Mouse (Mus musculus): ENCODE measurements at regions not wholly inside any gene's neighbourhood (a gene's known extent, or its start where the extent isn't known, plus 50 kb on each side); places are given as distances from the start of the nearest gene placed in this dataset.

DNA sequence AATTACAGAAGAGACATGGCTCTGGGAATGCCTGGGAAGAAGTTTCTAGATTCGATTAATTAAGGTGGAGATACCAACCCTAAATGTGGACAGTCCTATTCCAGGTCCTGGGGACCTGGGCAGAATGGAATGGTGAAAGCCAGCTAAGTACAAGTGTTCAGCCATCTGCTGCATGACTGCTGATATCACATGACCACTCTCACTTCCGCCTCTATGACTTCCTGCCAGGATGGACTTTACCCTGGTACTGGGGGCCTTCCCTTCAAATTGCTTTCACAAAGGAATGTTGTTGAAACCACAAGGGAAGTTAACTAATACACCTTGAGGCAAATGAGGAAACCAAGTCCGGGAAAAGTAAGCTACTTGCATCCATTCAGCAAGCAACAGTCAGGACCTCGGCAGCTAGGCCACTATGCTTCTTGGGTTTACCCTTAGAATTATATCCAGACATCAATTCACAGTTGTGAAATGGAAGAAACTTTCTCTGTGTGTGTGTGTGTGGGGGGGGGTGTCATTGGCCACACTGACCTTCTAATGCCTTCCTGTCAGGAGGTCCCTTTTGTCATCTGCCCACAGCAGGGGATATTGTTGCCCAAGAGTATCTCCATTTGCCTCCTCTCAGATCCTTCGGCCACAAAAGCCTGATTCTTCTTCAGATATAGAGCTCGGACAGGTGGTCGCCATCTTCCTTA is 330.6 kb downstream of the Nuak1 start:
- 71% methylated on average over 7 of the region's 7 CpGs for WGBS
- ATAC-seq (ENCODE audit: low FRiP score, low TSS enrichment), result no peak

DNA sequence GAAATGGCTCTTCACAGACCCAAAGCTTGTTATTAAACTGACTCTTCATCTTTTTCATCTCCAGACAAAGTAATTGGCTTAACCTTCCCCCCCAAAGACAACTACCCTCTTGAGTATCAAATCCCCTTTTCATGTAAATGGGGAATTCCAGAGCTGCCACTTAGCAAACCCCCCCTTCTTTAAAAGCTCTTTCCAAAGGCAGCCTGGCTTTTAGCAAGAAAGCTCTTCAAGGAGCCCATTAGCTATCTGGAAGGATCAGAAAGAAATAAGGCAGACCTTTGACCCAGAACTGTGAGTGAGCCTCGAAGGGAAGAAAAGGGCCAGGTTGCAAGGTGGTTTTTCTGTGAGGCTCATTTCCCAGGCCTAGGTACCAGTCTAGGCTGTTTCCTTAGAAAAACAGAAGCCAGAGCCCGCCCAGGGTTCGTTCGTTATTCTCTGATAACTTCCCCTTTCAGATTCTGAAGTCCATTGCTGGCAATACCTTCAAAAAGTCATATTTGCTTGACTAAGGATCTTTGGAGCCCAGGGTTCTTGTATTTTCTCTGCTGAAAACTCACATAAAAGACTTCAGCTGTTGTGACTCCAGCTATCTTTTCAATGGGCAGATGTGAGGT is 329.9 kb downstream of the Nuak1 start:
- 55% methylated on average over 4 of the region's 4 CpGs for WGBS
- Histone ChIP-seq H3K27me3 (ENCODE audit: control insufficient read depth, insufficient read depth, low read length) (no peaks in the 10 kb centered on the region), H3K9me3 (ENCODE audit: control insufficient read depth, low read length) (no peaks in the 10 kb centered on the region), H3K36me3 (ENCODE audit: control insufficient read depth, insufficient read depth, low read length) (no peaks in the 10 kb centered on the region), H3K4me1 (replicated peaks; ENCODE audit: control insufficient read depth, insufficient read depth) (no peaks in the 10 kb centered on the region), H3K4me2 (replicated peaks; ENCODE audit: low read depth) (no peak overlapping the region), H3K27ac (replicated peaks) (no peak overlapping the region), H3K4me3 (ENCODE audit: low read depth, low read length) (no peak overlapping the region), H3K9ac (ENCODE audit: low read length) (no peak overlapping the region)
- DNase-seq (ENCODE audit: low spot score) (no peak), ATAC-seq (ENCODE audit: low FRiP score, low TSS enrichment) (no peak)
- TF ChIP-seq EP300 (optimal IDR thresholded peaks at IDR 0.05) (no peak), CTCF (IDR thresholded peaks at IDR 0.05; ENCODE audit: low read depth) (no peak)

More for the DNA sequence above, 330.6 kb downstream of the Nuak1 start:
- H3K4me3 ChIP-seq (ENCODE audit: low read depth, low read length), result no peak overlapping the region
- no peak for TF ChIP-seq CTCF (IDR thresholded peaks at IDR 0.05; ENCODE audit: low read depth)
- no peak for TF ChIP-seq EP300 (optimal IDR thresholded peaks at IDR 0.05)
- no peaks in the 10 kb centered on the region for H3K36me3 ChIP-seq (ENCODE audit: control insufficient read depth, insufficient read depth, low read length)
- no peak for DNase-seq (ENCODE audit: low spot score)
- no peaks in the 10 kb centered on the region for H3K9me3 ChIP-seq (ENCODE audit: control insufficient read depth, low read length)
- no peaks in the 10 kb centered on the region for H3K4me1 ChIP-seq (replicated peaks; ENCODE audit: control insufficient read depth, insufficient read depth)
- no peak overlapping the region for H3K27ac ChIP-seq (replicated peaks)
- H3K27me3 ChIP-seq (ENCODE audit: control insufficient read depth, insufficient read depth, low read length), result no peaks in the 10 kb centered on the region
- no peak overlapping the region for H3K4me2 ChIP-seq (replicated peaks; ENCODE audit: low read depth)
- H3K9ac ChIP-seq (ENCODE audit: low read length), result no peak overlapping the region

DNA sequence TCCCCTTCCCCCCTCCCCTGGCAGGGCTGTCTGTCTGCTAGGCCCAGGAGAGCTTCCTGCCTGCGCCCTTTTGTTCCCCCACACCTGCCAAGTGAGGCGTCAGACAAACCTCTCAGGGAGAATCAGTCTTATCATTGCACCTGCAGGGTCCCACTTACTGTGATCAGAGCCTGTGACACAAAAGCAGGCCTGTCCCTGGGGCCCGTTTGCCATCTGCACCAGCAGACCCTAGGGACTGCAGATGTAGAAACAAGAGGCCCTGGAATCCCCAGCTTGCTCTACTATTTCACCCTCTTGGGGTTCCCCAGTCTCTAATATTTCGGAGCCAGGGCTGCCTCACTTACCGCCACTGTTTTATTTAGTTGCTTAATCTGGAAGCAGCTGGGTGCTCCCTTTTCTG is 328.9 kb downstream of the Nuak1 start:
- H3K9ac ChIP-seq (ENCODE audit: low read length), result no peak overlapping the region
- no peaks in the 10 kb centered on the region for H3K4me1 ChIP-seq (replicated peaks; ENCODE audit: control insufficient read depth, insufficient read depth)
- no peaks in the 10 kb centered on the region for H3K36me3 ChIP-seq (ENCODE audit: control insufficient read depth, insufficient read depth, low read length)
- TF ChIP-seq CTCF (IDR thresholded peaks at IDR 0.05; ENCODE audit: low read depth) (no peak), EP300 (optimal IDR thresholded peaks at IDR 0.05) (no peak)
- no peaks in the 10 kb centered on the region for H3K9me3 ChIP-seq (ENCODE audit: control insufficient read depth, low read length)
- H3K4me2 ChIP-seq (replicated peaks; ENCODE audit: low read depth), result no peak overlapping the region
- DNase-seq (ENCODE audit: low spot score) (no peak), ATAC-seq (ENCODE audit: low FRiP score, low TSS enrichment) (no peak)
- WGBS, result 64% methylated on average over 5 of the region's 5 CpGs
- no peak overlapping the region for H3K4me3 ChIP-seq (ENCODE audit: low read depth, low read length)
- no peaks in the 10 kb centered on the region for H3K27me3 ChIP-seq (ENCODE audit: control insufficient read depth, insufficient read depth, low read length)
- no peak overlapping the region for H3K27ac ChIP-seq (replicated peaks)

DNA sequence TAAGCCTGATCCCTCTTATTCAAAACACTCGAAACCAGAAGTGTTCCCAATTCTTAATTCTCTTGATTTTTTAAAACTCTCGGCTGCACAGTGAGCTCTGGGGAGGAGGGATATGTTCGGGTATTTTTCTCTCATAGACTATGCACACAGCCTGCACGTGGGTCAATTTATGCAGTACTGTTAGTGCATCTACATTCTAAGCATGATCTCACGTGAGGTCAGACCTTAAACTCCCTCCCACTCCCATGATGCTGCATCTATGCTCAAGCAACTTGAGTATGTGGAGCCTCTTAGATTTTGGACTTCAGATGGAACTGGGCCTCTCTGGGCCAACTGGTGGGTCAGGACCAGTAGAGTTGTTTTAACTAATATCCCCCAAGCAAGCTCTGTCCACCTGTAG is 328.5 kb downstream of the Nuak1 start:
- H3K4me1 ChIP-seq (replicated peaks; ENCODE audit: control insufficient read depth, insufficient read depth), result no peaks in the 10 kb centered on the region
- no peak overlapping the region for H3K4me3 ChIP-seq (ENCODE audit: low read depth, low read length)
- no peaks in the 10 kb centered on the region for H3K27me3 ChIP-seq (ENCODE audit: control insufficient read depth, insufficient read depth, low read length)
- DNase-seq (ENCODE audit: low spot score), result no peak
- 65% methylated on average over 5 of the region's 5 CpGs for WGBS
- H3K4me2 ChIP-seq (replicated peaks; ENCODE audit: low read depth), result no peak overlapping the region
- TF ChIP-seq EP300 (optimal IDR thresholded peaks at IDR 0.05) (no peak), CTCF (IDR thresholded peaks at IDR 0.05; ENCODE audit: low read depth) (no peak)
- no peak overlapping the region for H3K27ac ChIP-seq (replicated peaks)
- H3K36me3 ChIP-seq (ENCODE audit: control insufficient read depth, insufficient read depth, low read length), result no peaks in the 10 kb centered on the region
- H3K9me3 ChIP-seq (ENCODE audit: control insufficient read depth, low read length), result no peaks in the 10 kb centered on the region
- H3K9ac ChIP-seq (ENCODE audit: low read length), result no peak overlapping the region
- no peak for ATAC-seq (ENCODE audit: low FRiP score, low TSS enrichment)

DNA sequence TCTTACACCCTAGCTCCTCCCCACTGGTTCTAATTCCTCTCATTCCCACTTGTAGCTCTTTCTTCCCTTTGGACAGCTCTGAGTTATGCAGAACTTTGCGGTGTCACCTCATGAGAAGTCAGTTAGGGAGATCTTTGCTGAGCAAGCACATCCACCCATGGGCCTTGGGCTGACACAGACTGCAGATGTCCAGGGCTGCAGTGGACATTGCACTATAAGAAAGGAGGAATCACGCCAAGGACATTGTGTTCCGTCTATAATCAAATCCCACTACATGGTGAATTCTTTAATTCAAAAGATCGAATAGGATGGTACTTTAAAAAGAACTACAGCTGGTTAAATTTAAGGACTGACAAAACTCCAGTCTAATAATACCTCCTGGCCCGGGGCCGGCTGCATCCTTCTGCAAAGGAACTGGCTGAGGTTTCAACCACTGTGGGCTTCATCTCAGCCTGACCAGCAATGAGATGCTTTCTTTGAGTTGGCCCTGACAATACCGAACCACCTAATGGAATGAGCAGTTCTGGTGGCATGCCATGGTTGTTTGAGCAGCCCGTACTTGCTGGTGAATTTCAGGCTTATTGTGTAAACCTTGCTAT is 320.3 kb downstream of the Nuak1 start:
- ATAC-seq (ENCODE audit: low FRiP score, low TSS enrichment), result no peak
- TF ChIP-seq CTCF (IDR thresholded peaks at IDR 0.05; ENCODE audit: low read depth) (no peak), EP300 (optimal IDR thresholded peaks at IDR 0.05) (no peak)
- H3K9ac ChIP-seq (ENCODE audit: low read length), result no peak overlapping the region
- H3K4me1 ChIP-seq (replicated peaks; ENCODE audit: control insufficient read depth, insufficient read depth), result no peaks in the 10 kb centered on the region
- H3K9me3 ChIP-seq (ENCODE audit: control insufficient read depth, low read length), result no peaks in the 10 kb centered on the region
- WGBS, result 81% methylated on average over 8 of the region's 8 CpGs
- no peak overlapping the region for H3K4me2 ChIP-seq (replicated peaks; ENCODE audit: low read depth)
- no peak for DNase-seq (ENCODE audit: low spot score)
- H3K4me3 ChIP-seq (ENCODE audit: low read depth, low read length), result no peak overlapping the region
- H3K27me3 ChIP-seq (ENCODE audit: control insufficient read depth, insufficient read depth, low read length), result no peaks in the 10 kb centered on the region
- no peaks in the 10 kb centered on the region for H3K36me3 ChIP-seq (ENCODE audit: control insufficient read depth, insufficient read depth, low read length)
- no peak overlapping the region for H3K27ac ChIP-seq (replicated peaks)
